Mouse (Mus musculus) forebrain, embryonic 12.5 days (tissue): Measurements from ENCODE around the gene Ppm1h. TPM values are rescaled to one million over a fixed set of nuclear protein-coding genes. Genes with fewer than 3 reads are reported as not detected.

Experiments used
- ATAC-seq: fragments of 200-750 bp; cut with Nextera tagmentation; 2 replicates; pipeline ENCODE4 v1.8.0; 2017; ENCODE audit warnings: moderate TSS enrichment; ENCODE audit not compliant: low FRiP score
- H3K27ac ChIP-seq: fragments of 300-500 bp; sonication (generic); 2 replicates; pipeline ENCODE4 v1.5.1; 2016; ENCODE audit warnings: mild to moderate bottlenecking
- H3K27me3 ChIP-seq: fragments of 300-500 bp; sonication (generic); 2 replicates; pipeline ENCODE4 v1.6.1; 2016; ENCODE audit warnings: mild to moderate bottlenecking
- H3K36me3 ChIP-seq: fragments of 300-500 bp; sonication (generic); replicated peaks from 2 replicates; pipeline ENCODE4 v1.6.1; 2016; ENCODE audit warnings: mild to moderate bottlenecking
- H3K4me1 ChIP-seq: fragments of 300-500 bp; sonication (generic); 2 replicates; pipeline ENCODE4 v1.6.1; 2016
- H3K4me2 ChIP-seq: fragments of 300-500 bp; sonication (generic); 2 replicates; pipeline ENCODE4 v1.6.1; 2016; ENCODE audit warnings: mild to moderate bottlenecking, moderate library complexity
- H3K4me3 ChIP-seq: fragments of 300-500 bp; sonication (generic); replicated peaks from 2 replicates; pipeline ENCODE4 v1.5.1; 2016; ENCODE audit warnings: mild to moderate bottlenecking
- H3K9ac ChIP-seq: fragments of 300-500 bp; sonication (generic); 2 replicates; pipeline ENCODE4 v1.6.1; 2016; ENCODE audit warnings: mild to moderate bottlenecking
- H3K9me3 ChIP-seq: fragments of 300-500 bp; sonication (generic); 2 replicates; pipeline ENCODE4 v1.6.1; 2016
- WGBS: fragments of 180-500 bp; shearing (Covaris S2); methylation state at CpG from one replicate; pipeline ENCODE4 v1.1.7; 2016; 5-methylcytosine and 5-hydroxymethylcytosine counted together
- polyA plus RNA-seq: library from polyadenylated mRNA; unstranded; fragments of >200 nt; fragmentation: Nextera tagmentation; extraction: Ambion mirVana; gene quantifications from 2 replicates; pipeline ENCODE4 v1.2.1, GENCODE M21; 2016

The Ppm1h gene
- polyA plus RNA-seq, 1 experiment from 2014 or later: 5.1 TPM

DNA sequence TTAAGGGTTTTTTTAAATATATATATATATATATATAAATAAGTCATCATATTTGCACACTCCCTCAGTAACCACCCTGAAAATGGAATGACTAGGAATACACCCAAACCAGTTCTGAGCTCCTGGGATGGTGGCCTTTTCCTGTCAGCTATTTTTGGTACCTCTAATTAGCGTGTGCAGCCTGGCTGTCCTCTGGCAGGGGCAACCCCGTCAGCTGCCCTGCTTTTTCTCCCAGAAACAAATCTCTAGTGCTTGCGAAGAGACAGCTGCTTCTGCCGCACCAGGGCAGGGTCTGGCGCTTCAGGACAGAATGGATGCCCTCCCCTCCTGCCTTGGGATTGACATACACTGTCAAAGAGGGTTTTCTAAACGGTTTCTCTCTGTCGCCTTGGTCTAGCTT, 166.9 kb downstream of the Ppm1h start:
- WGBS: 56% methylated on average over 7 of the region's 7 CpGs
- no peak for ATAC-seq
- Histone ChIP-seq H3K27me3 (no peaks in the 10 kb centered on the region), H3K4me3 (no peak overlapping the region), H3K9ac (no peak overlapping the region), H3K36me3 (no peaks in the 10 kb centered on the region), H3K4me2 (no peak overlapping the region), H3K9me3 (no peaks in the 10 kb centered on the region), H3K4me1 (0 out of 2 replicates have a peak, but pooled peaks cover 6% of the 10 kb centered on the region), H3K27ac (no peak overlapping the region)

DNA sequence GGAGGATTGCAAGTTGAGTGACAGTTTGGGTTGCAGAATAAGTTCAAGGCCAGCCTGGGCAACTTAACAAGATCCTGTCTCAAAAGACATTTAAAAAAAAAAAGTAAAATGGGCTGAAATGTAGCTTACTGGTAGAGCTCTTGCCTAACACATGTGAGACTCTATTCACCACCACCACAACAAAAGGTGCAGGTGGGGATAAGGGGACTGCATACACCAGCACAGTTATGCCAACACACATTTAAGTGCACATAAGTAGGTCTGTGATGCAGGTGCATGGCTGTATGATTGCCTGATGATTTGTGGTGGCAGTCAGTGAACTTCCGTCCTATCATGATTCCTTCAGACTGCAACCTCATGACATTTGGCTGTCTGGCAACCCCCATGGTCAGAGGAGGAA, 167.9 kb downstream of the Ppm1h start:
- H3K9ac ChIP-seq: no peak overlapping the region
- no peak overlapping the region for H3K27ac ChIP-seq
- 88% methylated on average over 1 of the region's 1 CpGs for WGBS
- H3K27me3 ChIP-seq: no peaks in the 10 kb centered on the region
- no peak overlapping the region for H3K4me2 ChIP-seq
- ATAC-seq: no peak
- no peak overlapping the region for H3K4me3 ChIP-seq
- no peaks in the 10 kb centered on the region for H3K9me3 ChIP-seq
- no peaks in the 10 kb centered on the region for H3K36me3 ChIP-seq
- 0 out of 2 replicates have a peak, but pooled peaks cover 6% of the 10 kb centered on the region for H3K4me1 ChIP-seq

DNA sequence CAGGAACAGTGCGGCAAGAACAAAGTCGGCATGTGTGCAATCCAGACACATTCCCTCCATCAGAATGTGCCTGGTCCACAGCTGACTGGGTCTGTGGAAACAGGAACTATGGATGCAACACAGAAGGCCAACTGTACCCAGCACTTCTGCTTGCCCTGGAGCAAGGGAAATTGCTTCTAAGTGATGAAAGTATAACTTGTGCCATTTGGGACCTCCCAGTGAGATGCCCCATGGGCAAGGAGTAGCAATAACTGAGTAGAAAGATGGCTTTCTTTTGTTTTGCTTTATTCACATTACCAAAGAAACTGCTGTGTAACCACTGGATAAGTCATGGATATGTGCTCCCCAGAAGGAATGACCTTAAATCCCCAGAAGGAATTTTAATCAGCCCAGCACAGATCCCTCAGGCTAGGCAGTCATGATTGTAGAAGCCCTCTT, 169.5 kb downstream of the Ppm1h start:
- Histone ChIP-seq H3K9ac (no peak overlapping the region), H3K27me3 (no peaks in the 10 kb centered on the region), H3K36me3 (no peaks in the 10 kb centered on the region), H3K4me1 (0 out of 2 replicates have a peak, but pooled peaks cover 6% of the 10 kb centered on the region), H3K27ac (no peak overlapping the region), H3K9me3 (no peaks in the 10 kb centered on the region), H3K4me3 (no peak overlapping the region), H3K4me2 (no peak overlapping the region)
- WGBS: 80% methylated on average over 2 of the region's 2 CpGs
- ATAC-seq: no peak

DNA sequence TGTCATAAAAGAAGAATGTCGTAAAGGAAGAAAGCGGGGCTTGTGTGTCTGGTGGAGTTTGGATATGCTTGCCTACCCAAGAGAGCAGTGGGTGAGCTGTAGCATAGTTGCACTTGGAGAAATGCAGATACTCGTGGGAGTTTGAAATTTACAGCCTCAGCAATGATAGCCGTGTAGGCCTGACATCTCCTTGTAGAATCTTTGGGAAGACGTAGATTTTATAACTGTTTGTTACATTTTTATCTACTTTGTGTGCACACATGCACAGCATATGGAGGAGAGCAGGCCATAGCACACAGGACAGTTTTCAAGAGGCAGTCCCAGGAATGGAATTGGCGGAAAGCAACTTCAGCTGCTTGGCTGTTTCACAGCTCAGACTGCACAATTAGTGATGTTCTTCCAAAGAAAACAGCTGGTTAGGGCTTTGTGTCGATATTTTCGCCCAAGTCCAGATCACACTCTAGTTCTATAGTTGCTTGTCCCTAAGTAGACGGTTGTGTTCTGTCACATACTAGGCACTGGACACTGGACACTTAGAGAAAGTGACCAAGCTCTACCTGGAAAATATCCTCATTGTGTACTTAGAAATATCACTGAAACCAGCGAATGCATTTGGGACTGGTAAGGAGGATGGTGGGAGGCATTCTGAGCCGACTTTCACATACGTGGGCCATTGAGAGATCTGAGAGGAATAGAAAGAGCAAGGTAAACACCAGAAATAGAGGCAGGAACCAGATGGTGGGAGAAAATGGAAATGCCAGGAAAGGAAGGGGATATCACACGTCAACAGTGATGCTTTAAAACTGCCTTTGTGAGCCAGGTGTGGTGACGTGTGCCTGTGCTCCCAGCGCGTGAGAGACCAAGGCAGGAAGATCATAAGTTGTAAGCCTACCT, 173.0 kb downstream of the Ppm1h start:
- 91% methylated on average over 16 of the region's 16 CpGs for WGBS
- Histone ChIP-seq H3K4me2 (no peak overlapping the region), H3K27ac (no peak overlapping the region), H3K9ac (no peak overlapping the region), H3K4me1 (0 out of 2 replicates have a peak, but pooled peaks cover 3% of the 10 kb centered on the region), H3K4me3 (no peak overlapping the region), H3K27me3 (no peaks in the 10 kb centered on the region), H3K36me3 (no peaks in the 10 kb centered on the region), H3K9me3 (no peaks in the 10 kb centered on the region)
- ATAC-seq: no peak

DNA sequence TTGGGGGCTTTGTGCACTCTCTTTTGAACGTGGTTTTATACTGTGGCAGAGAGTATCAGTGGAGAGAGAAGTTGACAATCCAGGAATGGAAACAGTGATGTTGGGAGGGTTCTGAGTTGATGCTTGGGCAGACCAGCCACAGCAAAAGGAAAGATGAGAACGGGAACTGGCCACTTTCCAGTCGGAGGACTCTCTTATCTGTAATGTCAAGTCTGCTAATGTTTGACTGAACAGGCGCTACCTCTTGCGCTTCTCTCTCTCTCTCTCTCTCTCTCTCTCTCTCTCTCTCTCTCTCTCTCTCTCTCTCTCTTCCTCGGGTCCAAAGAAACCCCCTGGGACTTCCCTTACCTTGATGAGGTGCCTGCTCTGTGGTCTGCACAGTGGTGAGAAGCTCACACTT, 176.0 kb downstream of the Ppm1h start:
- WGBS: 86% methylated on average over 6 of the region's 6 CpGs
- no peaks in the 10 kb centered on the region for H3K9me3 ChIP-seq
- no peak overlapping the region for H3K27ac ChIP-seq
- no peak overlapping the region for H3K4me2 ChIP-seq
- no peaks in the 10 kb centered on the region for H3K27me3 ChIP-seq
- H3K36me3 ChIP-seq: no peaks in the 10 kb centered on the region
- H3K9ac ChIP-seq: no peak overlapping the region
- H3K4me1 ChIP-seq: 0 out of 2 replicates have a peak, but pooled peaks cover 3% of the 10 kb centered on the region
- no peak overlapping the region for H3K4me3 ChIP-seq
- ATAC-seq: no peak

DNA sequence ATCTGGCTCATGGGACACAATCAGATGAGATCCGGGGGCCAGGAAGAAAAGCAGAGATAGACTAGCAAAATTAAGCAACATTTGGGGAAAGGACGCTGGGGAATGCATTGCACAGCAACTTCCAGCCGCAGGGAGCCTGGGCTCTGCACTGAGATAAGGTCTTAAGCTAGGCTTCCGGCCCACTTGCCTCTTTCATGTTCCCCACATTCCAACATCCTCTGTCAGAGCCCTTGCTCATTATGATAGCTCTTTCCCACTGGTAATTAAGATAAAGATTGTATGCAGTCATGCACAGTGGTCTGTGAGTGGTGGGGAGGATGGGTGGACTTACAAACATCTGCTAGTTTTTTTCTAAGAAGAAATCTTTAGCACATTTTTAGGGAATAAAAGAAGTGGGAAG, 176.6 kb downstream of the Ppm1h start:
- ATAC-seq: no peak
- Histone ChIP-seq H3K4me1 (peaks cover 5% of the 10 kb centered on the region), H3K27ac (no peak overlapping the region), H3K36me3 (no peaks in the 10 kb centered on the region), H3K4me2 (no peak overlapping the region), H3K4me3 (no peak overlapping the region), H3K27me3 (no peaks in the 10 kb centered on the region), H3K9ac (no peak overlapping the region), H3K9me3 (no peaks in the 10 kb centered on the region)
- WGBS: 69% methylated on average over 4 of the region's 4 CpGs

DNA sequence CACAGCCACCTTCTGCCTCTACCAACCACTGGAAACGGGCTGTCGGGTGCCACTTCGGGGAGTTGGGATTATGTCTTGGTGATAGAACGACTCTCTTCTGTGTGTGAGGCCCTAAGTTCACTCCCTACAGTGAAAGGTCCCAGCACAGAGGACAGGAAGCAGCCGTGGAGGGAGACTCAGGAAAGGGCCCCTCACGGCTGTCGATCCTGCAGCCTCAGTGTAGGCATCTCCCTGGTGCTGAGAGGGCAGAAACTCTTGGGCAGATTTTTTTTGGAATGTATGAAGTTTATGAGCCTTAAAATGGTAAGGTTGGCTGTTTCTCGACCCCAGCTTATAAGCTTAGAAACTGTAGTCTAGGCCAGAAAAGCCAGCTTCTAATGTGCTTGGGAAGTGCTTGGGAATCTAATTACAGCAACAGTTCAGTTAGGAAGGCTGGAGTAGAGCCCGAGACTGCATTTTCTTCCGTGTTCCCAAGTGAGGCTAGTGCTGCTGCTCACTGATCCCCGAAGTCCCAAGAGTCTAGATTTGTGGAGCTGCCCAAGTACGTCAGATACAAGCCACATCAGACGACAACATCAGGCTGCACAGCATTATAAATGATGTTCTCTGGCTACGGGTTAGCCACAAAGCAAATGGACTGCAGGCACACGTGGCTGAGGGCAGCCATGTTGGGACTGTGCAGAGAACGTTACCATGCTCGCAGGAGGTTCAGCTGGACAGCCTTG, 177.6 kb downstream of the Ppm1h start:
- no peak overlapping the region for H3K27ac ChIP-seq
- no peak overlapping the region for H3K4me3 ChIP-seq
- H3K4me2 ChIP-seq: no peak overlapping the region
- ATAC-seq: no peak
- H3K9ac ChIP-seq: no peak overlapping the region
- 89% methylated on average over 17 of the region's 17 CpGs for WGBS
- H3K27me3 ChIP-seq: no peaks in the 10 kb centered on the region
- H3K9me3 ChIP-seq: no peaks in the 10 kb centered on the region
- H3K4me1 ChIP-seq: peaks cover 8% of the 10 kb centered on the region
- H3K36me3 ChIP-seq: no peaks in the 10 kb centered on the region

DNA sequence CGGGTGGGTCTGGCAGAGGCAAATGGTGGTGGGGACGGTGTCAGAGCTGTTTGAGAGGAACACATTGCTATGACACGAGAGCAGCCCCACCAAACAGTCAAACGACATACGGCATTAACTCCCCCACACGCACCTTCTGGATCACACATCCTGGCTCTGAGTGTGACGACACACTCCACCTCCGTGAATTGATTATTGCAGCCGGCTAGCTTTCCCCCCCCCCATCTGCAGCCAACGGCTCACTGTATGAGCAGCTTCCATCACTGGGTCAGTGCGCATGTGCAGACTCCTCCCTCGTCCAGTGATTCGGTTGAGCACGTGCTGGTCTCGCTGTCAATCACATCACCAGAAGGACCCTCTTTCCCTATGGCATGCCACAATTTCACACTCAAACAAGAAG, 178.6 kb downstream of the Ppm1h start:
- Histone ChIP-seq H3K36me3 (no peaks in the 10 kb centered on the region), H3K9me3 (no peaks in the 10 kb centered on the region), H3K27ac (no peak overlapping the region), H3K27me3 (no peaks in the 10 kb centered on the region), H3K4me3 (no peak overlapping the region), H3K4me1 (peaks cover 11% of the 10 kb centered on the region), H3K4me2 (no peak overlapping the region), H3K9ac (no peak overlapping the region)
- ATAC-seq: no peak
- WGBS: 92% methylated on average over 15 of the region's 15 CpGs

DNA sequence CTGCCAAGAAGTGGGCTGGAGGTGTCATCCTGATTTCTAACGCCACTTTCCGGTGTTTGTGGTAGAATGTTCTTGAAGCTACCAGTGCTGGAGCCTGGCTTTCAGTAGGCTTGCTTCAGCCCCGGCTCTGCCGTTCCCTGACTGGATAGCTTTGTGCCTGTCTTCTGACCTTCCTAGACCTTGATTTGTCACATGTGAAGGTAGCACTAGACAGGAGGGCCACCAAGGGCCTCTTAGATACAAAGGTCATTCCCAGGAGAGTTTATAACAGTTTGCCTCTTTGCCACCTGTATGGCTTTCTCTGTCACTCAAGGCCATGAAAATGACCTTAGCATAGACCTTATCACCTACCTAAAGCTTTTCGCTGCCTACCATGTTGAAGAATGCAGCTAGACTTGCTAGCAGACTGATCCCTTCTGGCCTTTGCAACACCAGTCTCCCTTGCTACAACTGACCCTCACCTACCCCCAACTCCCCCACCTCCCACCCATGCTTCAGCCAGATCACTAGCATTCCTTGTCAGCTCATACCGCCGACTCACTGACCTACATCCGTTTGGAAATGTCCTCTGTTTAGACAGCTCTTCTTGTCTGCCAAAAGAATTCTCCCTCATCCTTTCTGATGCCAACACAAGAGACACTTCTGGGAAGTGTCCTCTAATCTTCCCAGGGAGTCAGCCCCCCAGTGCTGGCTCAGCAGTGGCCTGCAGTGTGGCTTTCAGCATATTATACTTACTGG, 180.5 kb downstream of the Ppm1h start:
- H3K36me3 ChIP-seq: no peaks in the 10 kb centered on the region
- peaks cover 18% of the 10 kb centered on the region for H3K4me1 ChIP-seq
- ATAC-seq: no peak
- H3K4me2 ChIP-seq: no peak overlapping the region
- H3K9me3 ChIP-seq: no peaks in the 10 kb centered on the region
- no peak overlapping the region for H3K4me3 ChIP-seq
- 88% methylated on average over 8 of the region's 8 CpGs for WGBS
- H3K9ac ChIP-seq: no peak overlapping the region
- H3K27ac ChIP-seq: no peak overlapping the region
- H3K27me3 ChIP-seq: no peaks in the 10 kb centered on the region

DNA sequence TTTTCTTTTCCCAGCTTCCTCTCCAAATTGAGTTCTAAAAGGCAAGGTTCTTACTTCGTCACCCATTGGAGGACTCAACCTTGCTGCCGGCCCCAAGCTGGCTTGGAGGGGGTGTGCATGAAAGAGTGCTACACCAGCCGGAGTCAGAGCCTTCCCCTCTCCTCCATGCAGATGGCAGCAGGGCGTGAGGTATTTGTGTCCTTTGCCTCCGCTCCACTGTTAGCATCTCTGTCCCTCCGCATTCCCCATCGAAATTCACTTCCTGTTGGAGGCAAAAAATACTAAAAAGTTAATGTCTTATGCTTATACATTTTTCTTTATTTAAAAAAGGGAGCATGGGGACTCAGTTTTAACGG, 181.1 kb downstream of the Ppm1h start:
- no peaks in the 10 kb centered on the region for H3K27me3 ChIP-seq
- no peak for ATAC-seq
- 71% methylated on average over 8 of the region's 8 CpGs for WGBS
- no peak overlapping the region for H3K4me3 ChIP-seq
- H3K36me3 ChIP-seq: no peaks in the 10 kb centered on the region
- H3K9me3 ChIP-seq: no peaks in the 10 kb centered on the region
- no peak overlapping the region for H3K27ac ChIP-seq
- H3K4me2 ChIP-seq: no peak overlapping the region
- no peak overlapping the region for H3K9ac ChIP-seq
- peaks cover 18% of the 10 kb centered on the region for H3K4me1 ChIP-seq

DNA sequence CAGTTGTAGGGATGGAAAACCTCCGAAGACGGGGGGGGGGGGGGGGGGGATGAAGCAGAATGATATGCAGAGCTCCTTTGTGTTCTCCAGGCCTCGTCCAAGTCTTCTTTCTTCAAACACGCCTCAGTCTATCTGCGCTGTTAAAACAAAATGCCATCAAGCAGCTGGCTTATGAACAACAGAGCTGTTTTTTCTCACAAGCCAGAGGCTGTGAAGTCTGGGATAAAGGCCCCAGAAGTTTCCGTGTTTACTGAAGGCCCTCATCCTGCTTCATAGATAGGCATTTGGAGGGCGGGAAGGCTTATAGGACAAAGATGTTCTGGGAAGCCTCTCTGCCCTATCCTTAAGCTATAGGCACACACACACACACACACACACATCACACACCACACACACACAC, 181.5 kb downstream of the Ppm1h start:
- Histone ChIP-seq H3K27me3 (no peaks in the 10 kb centered on the region), H3K27ac (no peak overlapping the region), H3K4me1 (peaks cover 17% of the 10 kb centered on the region), H3K9me3 (no peaks in the 10 kb centered on the region), H3K36me3 (no peaks in the 10 kb centered on the region), H3K4me2 (no peak overlapping the region), H3K9ac (no peak overlapping the region), H3K4me3 (no peak overlapping the region)
- ATAC-seq: no peak
- WGBS: 59% methylated on average over 7 of the region's 7 CpGs

DNA sequence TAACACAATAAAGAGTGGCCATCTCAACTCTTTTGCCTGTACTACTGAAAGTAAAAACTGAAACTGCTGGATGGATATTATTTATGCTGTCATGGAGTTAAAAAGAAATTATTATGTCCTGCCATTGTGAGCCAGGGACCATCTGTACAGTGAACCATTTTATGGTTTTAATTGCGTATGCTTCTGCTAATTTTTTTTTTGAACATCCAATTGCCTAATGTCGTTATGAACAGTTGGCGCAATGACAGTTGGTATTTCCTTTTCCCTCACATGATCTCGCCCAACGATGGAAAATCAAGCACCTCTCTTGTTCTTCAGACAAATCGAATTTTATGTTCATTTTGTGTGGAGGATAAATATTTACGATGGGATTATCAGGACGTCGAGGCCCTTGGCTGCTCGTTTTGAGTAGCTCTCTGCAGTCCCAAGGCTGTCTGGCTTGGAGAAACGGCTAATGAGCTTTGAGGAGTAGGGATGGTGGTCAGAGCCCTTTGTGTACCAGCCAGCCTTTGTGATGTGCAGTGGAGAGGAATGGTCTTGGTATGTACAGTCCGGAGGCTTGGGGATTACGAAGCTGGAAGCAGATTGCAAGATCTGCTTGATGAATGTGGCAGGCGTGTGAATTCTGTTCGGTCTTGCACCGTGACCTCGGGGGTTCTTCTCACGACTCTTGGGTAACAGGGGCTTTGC, 183.3 kb downstream of the Ppm1h start:
- H3K27ac ChIP-seq: 0 out of 2 replicates have a peak overlapping the region, but pooled peaks have one; percentile 31
- H3K36me3 ChIP-seq: no peaks in the 10 kb centered on the region
- WGBS: 70% methylated on average over 18 of the region's 18 CpGs
- no peak overlapping the region for H3K4me2 ChIP-seq
- peak; percentile 68; the same call in 1 of the 2 replicates for ATAC-seq
- no peaks in the 10 kb centered on the region for H3K9me3 ChIP-seq
- H3K9ac ChIP-seq: no peak overlapping the region
- H3K4me1 ChIP-seq: peaks cover 14% of the 10 kb centered on the region
- H3K27me3 ChIP-seq: no peaks in the 10 kb centered on the region
- H3K4me3 ChIP-seq: no peak overlapping the region
